Mouse (Mus musculus): Measurements from ENCODE around the gene Gga1. TPM values are rescaled to one million over a fixed set of nuclear protein-coding genes. Genes with fewer than 3 reads are reported as not detected.

The Gga1 gene
- 42.4 and 42.5 TPM in 2 replicates for polyA plus RNA-seq (2015; fragmentation: Nextera tagmentation; extraction: Ambion mirVana)

DNA sequence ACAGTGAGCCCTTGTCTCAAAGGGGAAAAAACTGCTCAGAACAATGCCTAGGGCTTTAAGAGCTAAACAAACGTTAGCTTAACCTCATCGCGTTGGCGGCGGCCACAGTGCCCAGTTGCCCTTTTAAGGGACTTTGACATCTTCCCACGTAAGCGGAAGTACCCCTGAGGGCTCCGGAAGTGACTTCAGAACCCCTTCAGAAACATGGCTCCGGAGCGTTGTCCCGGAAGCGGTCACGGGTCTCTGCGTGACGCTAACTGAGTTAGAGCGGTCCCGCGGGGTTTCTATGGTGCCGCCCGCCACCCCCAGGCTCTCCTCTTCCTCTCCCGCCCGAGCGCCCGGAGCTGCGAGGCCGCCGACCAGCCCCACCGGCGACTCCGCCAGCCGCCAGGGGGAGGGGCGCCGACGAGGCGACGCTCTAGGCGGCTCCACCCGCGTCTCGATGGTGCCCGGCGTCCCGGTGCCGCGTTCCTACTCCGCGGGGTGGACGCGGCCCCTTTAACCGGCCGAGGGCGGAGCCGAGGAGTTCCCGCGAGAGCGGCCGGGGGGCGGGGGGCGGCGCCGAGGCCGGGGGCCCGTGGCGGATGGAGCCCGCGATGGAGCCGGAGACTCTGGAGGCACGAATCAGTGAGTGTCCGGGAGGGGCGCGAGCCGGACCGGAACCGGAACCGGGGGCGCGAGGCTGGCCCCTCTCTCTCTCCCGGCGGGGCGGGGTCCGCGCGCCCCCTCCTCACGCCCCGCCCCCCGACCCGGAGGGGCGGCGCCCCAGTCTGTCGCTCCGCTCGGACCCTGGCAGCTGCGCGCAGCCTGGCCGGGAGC, at the start of gene Gga1:
Gga1 (plus strand) TSS at position 200 of the 819 bp plus-strand sequence.
- peak; percentile 96 for DNase-seq (ENCODE audit: low spot score)

DNA sequence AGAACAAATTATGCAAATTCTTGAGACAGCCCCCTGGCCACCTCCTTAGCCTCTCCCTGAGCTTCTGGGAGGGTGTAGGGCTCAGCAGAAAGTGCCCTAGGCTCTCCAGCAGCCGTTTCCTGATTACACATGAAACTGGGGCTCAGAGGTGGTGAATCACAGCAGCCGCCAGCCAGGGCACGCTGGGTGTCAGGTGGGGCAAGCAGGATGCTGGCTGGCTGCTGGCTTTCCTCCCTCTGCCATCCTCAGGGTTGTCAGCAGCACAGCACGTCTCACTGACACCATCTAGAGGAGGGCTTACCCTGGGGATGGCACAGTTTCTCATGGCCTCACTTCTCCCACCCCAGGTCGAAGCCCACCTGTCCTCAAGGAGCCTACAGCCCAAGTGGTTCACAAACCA, 48.7 kb upstream of the Gga1 start:
- peak; percentile 80 for DNase-seq (ENCODE audit: low spot score)

DNA sequence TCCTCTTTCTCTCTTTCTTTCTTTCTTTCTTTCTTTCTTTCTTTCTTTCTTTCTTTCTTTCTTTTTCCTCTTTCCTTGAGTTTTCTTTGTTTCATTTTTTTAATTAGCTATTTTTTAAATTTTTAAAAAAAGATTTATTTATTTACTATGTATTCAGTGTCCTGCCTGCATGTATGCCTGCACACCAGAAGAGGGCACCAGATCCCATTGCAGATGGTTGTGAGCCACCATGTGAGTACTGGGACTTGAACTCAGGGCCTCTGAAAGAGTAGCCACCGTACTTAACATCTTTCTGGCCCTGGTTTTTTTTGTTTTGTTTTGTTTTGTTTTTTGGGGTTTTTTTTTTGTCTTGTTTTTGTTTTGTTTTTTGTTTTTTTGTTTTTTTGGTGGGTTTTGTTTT, 47.4 kb upstream of the Gga1 start:
- DNase-seq (ENCODE audit: low spot score) = no peak

DNA sequence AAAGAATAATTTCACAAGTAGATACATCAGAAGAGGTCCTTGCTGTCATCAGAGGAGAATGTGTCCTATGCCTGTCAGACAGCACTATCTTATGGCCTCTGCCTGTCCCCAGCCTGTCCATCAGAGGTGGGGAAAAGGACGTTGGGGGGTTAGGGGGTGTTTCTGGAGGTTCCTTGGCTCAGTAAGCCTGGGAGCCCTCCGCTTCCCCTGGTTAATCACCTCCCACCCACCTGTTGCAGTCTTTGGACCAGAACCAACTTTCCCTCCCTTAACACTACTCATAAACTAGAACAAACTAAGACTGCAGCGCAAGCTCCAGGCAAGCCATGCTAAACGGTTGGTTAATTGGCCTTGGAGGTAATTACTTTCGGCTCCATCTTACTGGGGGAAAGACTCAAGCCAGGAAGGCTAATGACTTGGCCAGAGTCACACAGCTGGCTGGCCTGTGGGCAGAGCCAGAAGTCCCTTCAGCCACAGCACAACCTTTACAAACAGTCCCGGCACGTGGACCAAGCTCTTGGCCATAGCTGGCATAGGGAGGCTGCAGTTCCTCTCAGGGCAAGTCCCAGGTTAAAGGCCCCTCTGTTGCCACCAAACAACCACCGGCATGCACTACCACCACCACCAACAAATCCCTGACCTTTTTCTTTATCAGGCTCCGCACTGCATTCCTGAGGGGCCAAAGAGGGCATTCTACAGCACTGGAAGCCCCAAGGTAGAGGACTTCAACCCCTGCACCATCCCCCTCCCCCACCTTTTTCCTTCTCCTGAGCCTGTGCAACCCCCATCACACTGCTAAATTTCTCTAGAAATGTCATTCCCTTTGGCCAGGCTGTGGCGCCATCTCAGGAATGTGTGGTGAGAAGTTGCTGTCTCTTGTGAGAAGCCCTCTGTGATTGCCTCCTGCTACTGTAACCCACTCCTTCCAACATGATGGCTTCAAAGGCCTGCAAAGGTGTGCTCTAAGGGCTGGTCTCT, 46.0 kb upstream of the Gga1 start:
- DNase-seq (ENCODE audit: low spot score) = no peak

DNA sequence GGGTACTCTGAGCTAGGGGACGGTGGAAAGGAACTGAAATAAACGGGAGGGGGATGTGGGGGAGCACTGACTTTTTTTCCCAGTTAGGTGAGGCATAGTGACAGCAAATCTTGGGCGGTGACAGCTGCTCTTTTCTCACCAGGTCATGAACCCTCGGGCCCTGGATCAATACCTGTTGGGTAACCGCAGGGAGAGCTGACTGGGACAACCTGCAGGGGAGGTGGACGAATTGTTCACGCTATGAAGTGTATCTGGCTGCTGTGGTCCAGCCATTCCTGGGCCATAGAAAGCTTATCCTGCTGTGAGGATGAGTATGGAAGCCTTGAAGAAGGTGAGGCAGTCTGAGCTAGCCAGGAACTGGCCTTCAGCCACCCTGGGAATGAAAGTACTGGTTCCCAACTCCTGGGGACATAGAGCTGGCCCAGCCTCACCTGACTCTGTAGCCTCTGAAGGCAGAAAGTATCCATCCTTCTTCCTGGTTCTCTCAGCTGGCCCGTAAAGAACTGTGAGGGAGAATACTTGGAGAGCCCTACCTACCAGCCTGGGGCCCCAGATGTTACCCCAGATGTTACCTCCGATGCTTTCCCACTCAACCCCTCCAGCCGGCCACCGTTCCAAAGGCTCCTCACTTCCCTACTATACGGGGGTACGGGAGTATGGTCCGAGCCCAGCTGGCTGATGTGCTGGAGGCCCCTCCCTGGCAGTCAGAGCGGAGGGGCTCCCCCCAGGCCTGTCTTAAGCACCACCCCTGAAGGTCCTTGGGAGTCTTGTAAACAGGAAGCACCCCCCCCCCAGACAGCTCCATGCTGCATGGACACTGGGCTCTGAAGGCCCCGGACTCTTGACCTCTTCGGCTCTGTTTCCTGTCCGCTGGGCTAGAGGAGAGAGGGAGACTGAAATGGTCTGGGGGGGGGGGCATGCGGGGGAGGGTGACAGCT, 45.0 kb upstream of the Gga1 start:
- no peak for DNase-seq (ENCODE audit: low spot score)

- no peak for DNase-seq (ENCODE audit: low spot score)
These were observed 44.3 kb upstream of the Gga1 start for GRCm38 (mm10) chr15:78832701-78833123.

- no peak for DNase-seq (ENCODE audit: low spot score)
These were observed 43.4 kb upstream of the Gga1 start for GRCm38 (mm10) chr15:78833582-78833981.

DNA sequence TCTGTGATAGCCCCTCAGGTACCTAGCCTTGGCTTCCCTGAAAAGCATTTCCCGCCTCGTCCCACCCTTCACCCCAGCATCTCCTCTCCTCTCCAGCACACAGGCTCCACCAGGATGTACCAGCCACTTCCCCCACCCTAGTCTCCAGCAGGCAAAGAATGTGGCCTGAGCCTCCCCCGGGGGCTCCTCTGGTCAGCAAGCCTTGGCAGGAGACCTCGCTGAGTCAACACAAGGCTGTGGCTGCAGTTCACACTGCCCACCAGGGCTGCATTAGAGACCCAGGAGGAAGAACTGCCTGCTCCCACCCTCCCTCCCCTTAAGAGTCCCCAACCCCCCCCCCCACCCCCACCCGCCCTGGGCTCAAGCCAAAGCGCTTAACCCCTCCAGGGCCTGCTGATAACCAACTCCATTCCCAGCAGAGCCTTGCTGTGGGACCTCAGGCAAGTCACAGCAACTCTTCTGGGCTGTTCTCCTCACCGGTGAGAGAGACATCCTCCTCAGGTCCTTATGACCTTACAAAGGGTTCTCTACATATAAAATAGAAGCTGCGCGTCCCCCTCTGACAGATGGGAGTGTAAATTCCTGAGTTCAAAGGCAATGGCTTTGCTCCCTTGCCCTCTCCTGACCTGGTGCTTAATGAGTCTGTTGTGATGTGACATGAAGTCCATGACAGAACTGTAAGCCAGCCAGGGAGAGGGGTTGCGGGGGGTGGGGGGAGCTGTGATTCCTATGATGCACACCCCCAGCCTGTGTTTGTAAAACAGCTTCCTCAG, 42.6 kb upstream of the Gga1 start:
- no peak for DNase-seq (ENCODE audit: low spot score)

- peak; percentile 57 for DNase-seq (ENCODE audit: low spot score)
These were observed 41.5 kb upstream of the Gga1 start for GRCm38 (mm10) chr15:78835200-78836085.

DNA sequence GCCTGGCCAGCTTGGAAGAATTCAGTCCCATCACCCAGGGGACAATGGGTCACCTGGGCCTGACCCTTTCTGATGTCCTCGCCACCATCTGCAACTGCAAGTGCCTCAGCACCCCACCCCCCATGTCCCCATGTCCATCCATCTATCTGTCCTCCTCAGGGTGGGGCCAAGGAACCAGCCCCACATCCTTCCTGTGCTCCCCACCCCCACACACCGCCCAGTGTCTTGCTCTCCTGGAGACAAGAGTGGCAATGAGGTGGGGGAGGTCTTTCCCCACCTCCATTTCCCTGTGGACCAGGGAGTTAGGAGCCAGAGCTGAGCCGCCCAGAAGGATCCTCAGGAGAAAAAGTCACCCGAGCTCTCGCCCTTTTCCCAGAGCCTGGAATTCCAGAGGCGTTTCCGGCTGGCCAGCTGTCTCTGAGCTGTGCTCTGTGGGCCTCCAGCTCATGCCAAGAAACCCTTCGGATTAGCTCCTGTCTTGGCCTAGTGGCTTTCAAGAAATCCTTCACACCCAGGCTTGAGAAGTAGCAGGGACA, 40.8 kb upstream of the Gga1 start:
- no peak for DNase-seq (ENCODE audit: low spot score)

- DNase-seq (ENCODE audit: low spot score) = no peak
These were observed 37.2 kb upstream of the Gga1 start for GRCm38 (mm10) chr15:78839744-78840143.

GRCm38 (mm10) chr15:78840241-78840640, 36.7 kb upstream of the Gga1 start:
- no peak for DNase-seq (ENCODE audit: low spot score)

DNA sequence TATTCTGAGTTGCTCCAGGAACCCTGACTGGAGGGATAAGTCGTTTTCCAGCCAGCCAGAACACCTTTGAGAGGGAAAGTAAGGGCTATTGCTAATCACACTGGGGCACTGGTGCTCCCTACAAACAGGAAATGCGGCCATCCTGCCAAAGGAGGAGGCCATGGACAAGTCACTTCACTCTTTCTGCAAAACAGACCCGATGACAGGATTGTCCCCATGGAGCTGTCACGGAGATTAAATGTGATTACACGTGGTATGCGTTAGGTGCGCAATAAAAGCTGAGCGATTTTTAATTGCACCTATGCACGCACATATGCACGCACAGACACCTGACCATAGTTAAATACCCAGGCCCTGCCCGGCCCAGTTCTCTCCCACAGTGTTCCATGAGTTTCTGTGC, 36.2 kb upstream of the Gga1 start:
- no peak for DNase-seq (ENCODE audit: low spot score)

DNA sequence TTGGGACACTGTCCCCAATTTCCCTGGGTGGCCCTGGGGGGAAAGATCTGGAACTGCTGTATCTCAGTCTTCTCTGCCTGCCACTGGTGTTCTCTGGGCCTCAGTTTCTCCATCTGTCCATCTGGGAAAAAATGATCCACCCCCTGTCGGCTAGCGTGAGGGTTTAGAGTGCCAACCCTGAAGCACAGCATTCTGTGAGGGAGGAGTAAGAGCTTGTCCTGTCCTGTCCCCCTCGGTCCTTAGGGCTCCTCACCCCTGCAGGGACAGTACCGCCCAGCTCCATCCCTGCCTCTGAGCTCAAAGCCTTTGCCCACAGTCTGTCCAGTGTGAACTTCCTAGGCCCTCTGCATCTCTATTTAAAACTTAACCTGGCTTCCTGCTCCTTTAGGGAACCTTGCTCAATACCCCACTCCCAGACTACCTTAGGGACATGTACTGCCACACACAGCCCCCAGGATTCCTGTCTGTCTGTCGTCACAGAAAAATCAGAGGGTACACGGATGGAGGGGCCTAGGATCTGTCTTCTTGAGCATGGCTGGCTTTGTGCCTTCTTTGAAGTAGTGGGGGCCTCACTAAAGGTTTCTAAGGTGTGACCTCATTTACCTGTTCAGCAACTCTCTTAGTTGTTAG, 35.7 kb upstream of the Gga1 start:
- DNase-seq (ENCODE audit: low spot score) = no peak

GRCm38 (mm10) chr15:78842371-78843163, 34.4 kb upstream of the Gga1 start, which contains the start of gene Cdc42ep1:
Gene Cdc42ep1, plus strand, starts transcription at chr15:78842624.
- no peak for DNase-seq (ENCODE audit: low spot score)

GRCm38 (mm10) chr15:78843581-78844469, 33.2 kb upstream of the Gga1 start:
- DNase-seq (ENCODE audit: low spot score) = peak; percentile 67
